ENCODE assay signal across 30 mouse cellular contexts in genomic region chr5:142512112-142512511, GRCm38 (mm10). TPM values are rescaled to one million over a fixed set of nuclear protein-coding genes. Genes with fewer than 3 reads are reported as not detected.
"Had no signal": no experiment of that assay in that cellular context is flagged by ENCODE, and none has a peak within 500 bp of the region (broad histone marks: within the 10 kb centered on the region; RNA-seq: fewer than 3 reads in every experiment).

No protein-coding gene starts in this region.

- ATAC-seq: forebrain, postnatal 0 days; hindbrain, postnatal 0 days; intestine, embryonic 16.5 days; liver, embryonic 12.5 days had no signal

- H3K4me2 ChIP-seq: heart, embryonic 11.5 days; heart, embryonic 13.5 days; heart, embryonic 15.5 days; hindbrain, embryonic 13.5 days; hindbrain, embryonic 15.5 days; kidney, embryonic 15.5 days; limb, embryonic 13.5 days; limb, embryonic 15.5 days; liver, embryonic 12.5 days had no signal

- H3K27me3 ChIP-seq: heart, embryonic 13.5 days; heart, embryonic 15.5 days; hindbrain, embryonic 13.5 days; hindbrain, embryonic 15.5 days; kidney, embryonic 15.5 days; limb, embryonic 13.5 days; limb, embryonic 15.5 days had no signal

- H3K27ac ChIP-seq: heart, embryonic 13.5 days; heart, embryonic 15.5 days; hindbrain, embryonic 13.5 days; hindbrain, embryonic 15.5 days; hindbrain, postnatal 0 days; kidney, embryonic 15.5 days; kidney, postnatal 0 days; limb, embryonic 13.5 days; limb, embryonic 15.5 days; liver, embryonic 12.5 days had no signal

- DNase-seq: forebrain, postnatal 0 days; gastrocnemius, postnatal 10 days; gastrocnemius, postnatal 25 days; heart, adult 18-20 months; heart, postnatal 14 days; heart, postnatal 36 days; kidney, adult 11 months; kidney, adult 2 months; kidney, adult 9 months; kidney, postnatal 14 days; kidney, postnatal 36 days; layer of hippocampus, adult 9-11 months; layer of hippocampus, postnatal 36 days; left cerebral cortex, postnatal 4 days had no signal

- H3K4me1 ChIP-seq: liver, embryonic 12.5 days had no signal

- H3K9me3 ChIP-seq: heart, embryonic 13.5 days; heart, embryonic 15.5 days; hindbrain, embryonic 13.5 days; hindbrain, embryonic 15.5 days; kidney, embryonic 15.5 days; limb, embryonic 13.5 days; limb, embryonic 15.5 days; liver, embryonic 12.5 days had no signal

- H3K36me3 ChIP-seq: heart, embryonic 13.5 days; heart, embryonic 15.5 days; hindbrain, embryonic 13.5 days; hindbrain, embryonic 15.5 days; kidney, embryonic 15.5 days; limb, embryonic 13.5 days; limb, embryonic 15.5 days; liver, embryonic 12.5 days had no signal

- H3K4me3 ChIP-seq: heart, embryonic 13.5 days; heart, embryonic 15.5 days; hindbrain, embryonic 13.5 days; hindbrain, embryonic 15.5 days; kidney, embryonic 15.5 days; limb, embryonic 13.5 days; limb, embryonic 15.5 days; liver, embryonic 12.5 days had no signal

- H3K9ac ChIP-seq: forebrain, postnatal 0 days; heart, embryonic 13.5 days; heart, embryonic 15.5 days; hindbrain, embryonic 13.5 days; hindbrain, embryonic 15.5 days; kidney, embryonic 15.5 days; limb, embryonic 13.5 days; limb, embryonic 15.5 days; liver, embryonic 12.5 days had no signal

RNA-seq across cellular contexts. Expression of gene Papolb, which starts 17.8 kb away (rescaled TPM):
- total RNA-seq: granulocyte monocyte progenitor cell, adult 5-6 weeks; hematopoietic stem cell, adult 5-6 weeks; liver, adult 2 months had no signal
- polyA plus RNA-seq: intestine, embryonic 16.5 days; kidney, adult 2 months; large intestine, adult 2 months; liver, adult 2 months had no signal

RNA-seq across cellular contexts. Expression of gene Radil, which starts 38.8 kb away (rescaled TPM):
- total RNA-seq: granulocyte monocyte progenitor cell, adult 5-6 weeks; hematopoietic stem cell, adult 5-6 weeks; liver, adult 2 months had no signal
- polyA plus RNA-seq: liver, adult 2 months had no signal
